Mouse (Mus musculus) liver, adult (tissue): Measurements from ENCODE around the gene 9230112D13Rik.
A peak's percentile ranks its signal among the peaks of the same experiment; 100 is the strongest.

ENCODE experiments used
- GATA4 ChIP-seq: IDR thresholded peaks from 2 replicates; pipeline ENCODE4 v1.6.1; 2014; ENCODE audit warnings: mild to moderate bottlenecking, low read length; ENCODE audit not compliant: insufficient replicate concordance

The 9230112D13Rik gene

DNA sequence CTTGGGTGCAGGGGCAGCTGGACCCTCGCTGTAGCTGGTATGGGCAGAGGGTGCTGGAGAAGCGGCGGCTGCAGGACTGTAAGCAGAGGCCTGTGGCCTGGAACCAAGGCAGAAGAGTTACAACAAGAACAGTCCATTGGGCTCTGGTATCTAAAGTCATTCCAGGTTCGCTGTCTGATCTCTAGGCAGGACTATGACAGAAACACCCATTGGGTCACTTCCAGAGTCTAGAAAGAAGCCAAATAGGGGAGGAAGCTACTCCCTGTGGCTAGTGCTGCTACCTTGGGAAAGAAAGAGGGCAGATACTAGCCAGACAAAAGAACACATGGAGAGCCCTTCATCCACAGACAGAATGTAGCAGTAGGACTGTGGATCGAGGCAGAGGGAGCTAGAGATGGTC lies 29.6 kb upstream of the 9230112D13Rik start:
- no peak for TF ChIP-seq GATA4

DNA sequence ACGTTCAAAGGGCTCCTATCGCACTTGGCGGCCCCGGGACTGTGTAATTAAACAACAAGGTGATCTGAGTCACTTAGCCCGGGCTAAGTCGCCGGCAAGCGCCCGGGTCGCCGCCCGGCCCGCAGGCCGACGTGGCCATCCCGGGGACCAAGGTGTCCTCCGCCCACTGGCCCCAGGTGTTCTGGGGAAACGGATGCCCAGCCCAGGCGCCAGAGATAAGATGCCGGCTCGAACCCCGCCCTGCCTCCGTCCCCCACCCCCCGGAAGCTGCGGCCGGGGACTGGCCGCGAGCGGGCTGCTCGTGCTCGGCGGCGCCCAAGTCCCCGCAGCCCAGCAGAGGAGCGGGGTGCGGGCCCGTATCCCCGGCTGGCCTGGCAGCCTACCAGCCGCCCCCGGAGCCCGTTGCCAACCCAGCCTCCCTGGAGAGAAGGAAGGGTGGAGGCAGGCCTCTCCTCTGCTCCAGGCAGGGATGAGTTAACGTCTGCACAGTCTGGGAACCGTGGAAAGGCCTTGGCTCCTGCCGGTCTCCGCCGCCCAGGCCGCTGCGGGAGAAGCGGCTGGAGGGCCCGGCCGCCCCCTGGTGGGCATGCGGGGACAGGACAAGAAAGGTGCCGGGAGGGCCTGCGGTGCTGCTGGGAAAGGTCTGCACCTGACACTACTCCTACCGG lies 26.5 kb upstream of the 9230112D13Rik start:
- TF ChIP-seq GATA4 = no peak

- TF ChIP-seq GATA4 = no peak
Observed at GRCm38 (mm10) chr14:34548391-34549001, 25.9 kb upstream of the 9230112D13Rik start.

DNA sequence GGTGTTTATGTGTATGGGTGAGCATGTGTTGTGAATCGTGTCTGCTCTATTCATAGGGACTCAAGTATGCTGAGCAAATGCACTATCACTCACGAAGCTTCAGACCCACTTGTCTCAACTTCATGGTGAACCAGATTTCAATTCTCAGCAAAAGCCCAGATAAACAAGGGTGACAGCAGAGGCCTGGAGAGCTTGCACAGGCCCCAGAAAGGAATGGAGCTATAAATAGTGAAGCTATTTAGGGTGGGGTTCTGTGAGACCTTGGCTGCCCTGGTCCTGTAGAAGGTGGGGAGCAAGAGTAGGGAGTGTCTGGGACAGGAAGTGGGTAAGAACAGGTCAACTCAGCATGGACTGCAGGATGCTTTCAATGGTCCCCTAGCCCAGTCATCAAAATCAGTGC lies 21.9 kb upstream of the 9230112D13Rik start:
- no peak for TF ChIP-seq GATA4

DNA sequence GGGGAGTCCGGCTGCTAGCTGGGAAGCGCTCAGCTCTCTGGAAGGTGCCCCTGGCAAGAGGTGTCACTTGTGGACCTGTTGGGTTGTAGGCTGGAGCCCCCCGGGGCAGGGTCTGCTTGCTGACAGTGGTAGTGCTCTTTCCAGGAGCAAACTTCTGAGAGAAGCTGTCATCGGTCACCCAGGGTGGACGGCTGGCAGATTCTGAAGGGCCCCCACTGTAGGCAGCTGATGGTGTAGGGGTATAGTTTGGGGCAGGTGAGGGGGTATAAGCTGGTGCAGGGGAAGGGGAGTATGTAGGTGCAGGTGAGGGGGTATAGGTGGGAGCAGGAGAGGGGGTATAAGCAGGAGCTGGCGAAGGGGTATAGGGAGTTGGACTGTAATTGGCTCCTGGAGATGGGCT lies 21.4 kb upstream of the 9230112D13Rik start:
- TF ChIP-seq GATA4 = no peak

- TF ChIP-seq GATA4 = no peak
Observed at GRCm38 (mm10) chr14:34543596-34543995, 21.0 kb upstream of the 9230112D13Rik start.

DNA sequence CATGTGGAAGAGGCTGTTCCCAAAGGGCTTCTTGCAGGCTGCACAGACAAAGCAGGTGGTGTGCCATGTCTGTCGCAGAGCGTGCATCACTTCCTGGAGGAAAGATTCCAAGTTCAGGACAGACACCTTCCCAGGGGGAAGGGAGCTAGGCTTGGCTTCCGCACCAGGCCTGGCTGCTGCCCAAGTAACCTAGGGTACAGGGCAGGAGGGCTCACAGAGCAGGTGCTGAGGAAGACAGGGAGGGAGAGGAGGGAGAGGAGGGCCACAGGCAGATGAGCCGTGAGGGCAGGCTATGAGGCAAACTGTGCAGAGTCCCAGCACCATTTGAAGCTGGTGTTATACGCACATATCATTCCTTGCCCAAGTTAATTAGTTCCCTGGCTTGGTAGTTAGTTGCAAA lies 19.3 kb upstream of the 9230112D13Rik start:
- no peak for TF ChIP-seq GATA4

- TF ChIP-seq GATA4 = no peak
Observed at GRCm38 (mm10) chr14:34540685-34541162, 18.1 kb upstream of the 9230112D13Rik start.

GRCm38 (mm10) chr14:34535883-34536282 lies 13.3 kb upstream of the 9230112D13Rik start:
- peak; percentile 51; the same call in 1 of the 2 replicates for TF ChIP-seq GATA4

GRCm38 (mm10) chr14:34533537-34533936 lies 10.9 kb upstream of the 9230112D13Rik start:
- no peak for TF ChIP-seq GATA4

DNA sequence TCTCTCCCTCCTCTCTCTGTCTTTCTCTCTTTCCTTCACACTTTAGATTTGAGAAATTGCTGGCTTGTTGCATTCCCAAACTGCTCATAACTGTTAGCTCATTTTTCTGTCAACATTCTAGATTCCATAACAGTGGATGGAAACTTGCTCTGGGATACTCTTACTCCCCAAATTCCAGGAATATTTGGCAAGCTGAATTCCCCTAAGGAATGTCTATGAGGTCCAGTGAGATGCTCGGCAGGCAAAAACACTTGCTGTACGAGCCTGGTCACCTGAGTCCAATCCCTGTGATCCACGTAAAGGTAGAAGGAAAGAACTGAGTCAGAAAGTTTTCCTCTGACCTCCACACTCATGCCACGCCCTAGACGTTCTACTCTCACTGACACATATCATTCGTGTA lies 9.9 kb upstream of the 9230112D13Rik start:
- no peak for TF ChIP-seq GATA4

GRCm38 (mm10) chr14:34528804-34529203 lies 6.2 kb upstream of the 9230112D13Rik start:
- no peak for TF ChIP-seq GATA4

DNA sequence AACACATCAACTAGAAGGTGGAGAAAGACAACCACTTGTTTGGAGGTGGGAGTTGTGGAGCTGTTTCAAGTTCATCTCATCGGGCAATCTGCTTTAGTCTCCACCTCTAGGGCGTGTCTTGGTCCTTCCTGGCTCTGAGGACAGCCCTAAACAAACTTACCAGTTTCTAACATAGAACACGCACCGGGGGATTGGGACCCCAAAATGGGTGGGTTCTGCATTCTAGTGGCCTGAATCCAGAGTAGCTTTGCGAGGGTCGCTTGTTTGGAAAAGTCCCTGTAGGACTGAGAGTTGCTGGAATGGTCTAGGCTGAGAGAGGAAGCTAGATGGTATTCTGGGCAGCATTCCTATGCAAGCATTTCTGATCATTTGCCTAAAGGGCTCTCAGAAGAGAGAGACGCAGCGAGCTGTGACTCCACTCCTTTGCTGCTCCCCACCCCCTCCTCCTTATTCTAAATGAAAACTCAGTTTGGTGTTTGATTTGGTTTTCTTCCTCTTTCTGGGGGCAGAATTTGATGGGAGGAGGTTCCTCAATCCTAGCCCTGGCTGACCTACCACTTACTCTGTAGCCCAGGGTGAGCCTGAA lies 4.5 kb downstream of the 9230112D13Rik start:
- TF ChIP-seq GATA4 = no peak

DNA sequence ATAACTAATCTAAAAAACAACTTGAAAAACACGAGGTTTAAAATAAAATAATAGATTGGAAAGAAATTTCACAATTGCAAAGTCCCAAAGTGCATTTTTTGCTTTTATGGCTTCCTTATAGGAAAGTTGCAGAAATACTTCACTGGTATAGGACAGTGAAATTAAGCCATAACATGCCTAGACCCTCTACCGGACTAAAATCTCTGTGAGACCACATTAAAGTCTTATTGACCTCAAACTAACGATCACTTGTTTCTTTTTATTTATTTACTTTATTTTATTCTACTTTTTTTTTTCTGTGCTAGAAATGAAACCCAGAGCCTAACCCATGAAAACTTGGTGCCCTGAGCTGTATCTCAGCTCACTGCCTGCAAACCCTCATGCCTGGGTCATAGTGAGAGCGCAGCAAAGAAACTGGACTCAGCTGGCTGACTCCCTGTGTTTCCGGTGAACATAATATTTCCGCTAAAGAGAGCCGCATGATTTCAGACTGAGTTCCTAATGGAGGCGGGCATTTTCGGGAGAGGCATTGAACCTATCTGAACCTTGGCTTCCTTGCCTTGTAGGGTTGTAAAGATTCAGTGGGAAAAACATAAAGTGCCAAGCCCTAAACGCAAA lies 5.5 kb downstream of the 9230112D13Rik start:
- TF ChIP-seq GATA4 = no peak

DNA sequence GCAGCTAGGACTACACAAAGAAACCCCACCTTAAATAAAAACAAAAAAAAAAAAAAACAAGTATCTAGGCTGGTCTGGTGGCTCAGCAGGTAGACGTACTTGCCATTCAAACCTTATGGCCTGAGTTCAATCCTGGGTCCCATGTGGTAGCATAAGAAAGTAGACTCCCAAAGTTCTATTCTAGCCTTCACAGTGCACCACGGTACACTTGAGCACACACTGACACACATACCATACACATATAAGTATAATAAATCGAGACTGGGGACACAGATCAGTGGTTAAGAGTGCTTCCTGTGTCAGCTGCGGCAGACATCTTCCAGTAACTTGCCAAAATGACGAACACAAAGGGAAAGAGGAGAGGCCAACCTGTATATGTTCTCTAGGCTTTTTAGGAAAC lies 6.7 kb downstream of the 9230112D13Rik start:
- no peak for TF ChIP-seq GATA4

DNA sequence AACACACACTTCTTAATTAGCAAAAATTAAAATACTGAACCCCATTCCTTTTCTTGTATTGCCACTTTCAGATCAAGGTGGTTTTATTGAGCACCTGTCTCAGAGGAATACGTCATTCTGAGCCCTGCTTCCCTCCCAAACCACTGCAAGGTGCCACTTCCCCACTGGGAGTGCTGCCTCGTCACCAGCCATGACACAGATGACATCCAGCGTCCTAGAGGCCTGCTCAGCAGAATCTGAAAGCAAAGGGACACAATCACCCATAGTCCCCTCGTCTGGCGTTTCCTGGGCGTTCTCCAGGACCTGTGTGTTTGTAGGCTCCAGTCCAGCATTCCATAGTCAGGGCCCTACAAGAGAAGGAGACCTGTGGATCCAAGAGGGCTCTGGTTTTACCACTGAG lies 8.5 kb downstream of the 9230112D13Rik start:
- TF ChIP-seq GATA4 = no peak

DNA sequence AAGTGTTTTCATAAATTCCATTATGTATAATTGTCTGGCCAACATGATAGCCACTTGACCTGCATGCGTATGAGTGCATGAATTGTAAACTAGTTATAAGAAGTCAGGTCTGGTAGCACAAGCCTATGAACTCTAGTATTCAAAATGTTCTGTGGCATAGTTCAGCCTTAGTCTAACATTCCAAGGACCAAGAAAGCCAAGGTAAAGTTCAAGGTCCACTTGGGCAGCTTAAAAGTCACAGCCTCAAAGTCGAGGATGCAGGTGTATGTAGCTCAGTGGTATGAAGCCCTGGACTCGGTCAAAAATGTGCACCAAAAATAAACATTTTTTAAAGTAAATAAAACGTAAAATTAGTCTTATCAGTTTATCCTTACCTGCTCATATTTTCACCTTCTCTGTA lies 10.0 kb downstream of the 9230112D13Rik start:
- TF ChIP-seq GATA4 = no peak

- TF ChIP-seq GATA4 = no peak
Observed at GRCm38 (mm10) chr14:34511901-34512300, 10.7 kb downstream of the 9230112D13Rik start.
